Mouse (Mus musculus): Measurements from ENCODE around the gene Fam228b. TPM values are rescaled to one million over a fixed set of nuclear protein-coding genes. Genes with fewer than 3 reads are reported as not detected.
"Not testable (repeated sequence)": the region's sequence is repeated elsewhere in the genome, so short reads cannot be mapped to it uniquely, and the experiment has no call there.

The Fam228b gene
- 1 to 10 TPM; 7.8 to 8.8 TPM for total RNA-seq (2021)
- long read RNA-seq, experiment 1, partial matches to known transcripts, result 2 of 5 reads
- long read RNA-seq, experiment 1, other reads (novel, unspliced or antisense), result 0 of 5 reads
- long read RNA-seq, experiment 2, transcript Fam228b-202 (3 exons, 386 nt), result major isoform, 6 of 7 reads
- long read RNA-seq, experiment 2, partial matches to known transcripts, result 1 of 7 reads
- long read RNA-seq, experiment 2, other reads (novel, unspliced or antisense), result 0 of 7 reads

GRCm38 (mm10) chr12:4768492-4769332, at the start of gene Fam228b, which contains the start of gene Pfn4:
Gene Fam228b (minus strand): TSS chr12:4769267.
Gene Pfn4 (plus strand): TSS chr12:4769022.
- peak; percentile 97 for DNase-seq (ENCODE audit: low spot score)

GRCm38 (mm10) chr12:4817361-4818101, 48.5 kb upstream of the Fam228b start, which contains the start of gene Sf3b6:
Gene Sf3b6 (plus strand): TSS chr12:4817544.
- peak; percentile 99 for DNase-seq (ENCODE audit: low spot score)

GRCm38 (mm10) chr12:4816680-4817360, 47.8 kb upstream of the Fam228b start:
- DNase-seq (ENCODE audit: low spot score), result peak; percentile 5

DNA sequence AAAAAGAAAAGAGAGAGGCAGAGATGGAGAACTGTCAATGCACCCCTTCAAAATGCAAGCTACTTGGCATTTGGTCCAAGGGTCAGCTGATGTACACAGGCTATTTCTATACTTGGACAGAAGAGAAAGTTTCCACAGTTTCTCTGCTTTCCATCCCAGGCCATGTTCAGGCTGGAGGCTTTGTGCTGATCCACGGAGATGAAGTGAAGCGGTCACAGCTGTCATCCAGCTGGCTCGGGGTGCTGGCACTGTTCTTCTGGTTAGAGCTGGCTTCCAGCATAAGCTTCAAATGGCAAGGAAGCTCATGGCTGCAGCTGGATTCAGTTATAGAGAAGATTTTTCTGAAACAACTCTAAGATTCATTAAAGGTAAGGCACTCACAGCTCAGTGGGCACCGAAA, 44.6 kb upstream of the Fam228b start:
- no peak for DNase-seq (ENCODE audit: low spot score)

DNA sequence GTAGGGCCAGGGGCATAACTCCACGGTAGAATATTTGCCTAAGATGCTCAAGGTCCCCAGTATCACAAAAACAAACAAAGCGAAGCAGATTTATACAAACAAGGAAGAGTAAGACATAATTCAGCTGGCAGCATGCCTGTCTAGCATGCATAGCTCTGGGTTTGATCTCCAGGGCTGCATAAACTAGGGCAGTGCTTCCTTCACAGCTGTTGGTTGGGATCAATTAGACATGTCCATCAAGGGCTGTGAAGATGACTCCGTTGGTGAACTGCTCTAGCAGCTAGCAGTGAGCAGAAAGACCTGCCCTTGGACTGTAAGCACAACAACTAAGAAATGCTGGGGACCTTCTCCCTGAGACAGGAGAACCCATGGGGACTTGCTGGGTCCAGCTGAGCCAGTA, 42.6 kb upstream of the Fam228b start:
- no peak for DNase-seq (ENCODE audit: low spot score)

- DNase-seq (ENCODE audit: low spot score), result no peak
These were observed 42.0 kb upstream of the Fam228b start for GRCm38 (mm10) chr12:4811036-4811435.

GRCm38 (mm10) chr12:4797471-4797870, 28.4 kb upstream of the Fam228b start:
- not testable (repeated sequence) for DNase-seq (ENCODE audit: low spot score)

DNA sequence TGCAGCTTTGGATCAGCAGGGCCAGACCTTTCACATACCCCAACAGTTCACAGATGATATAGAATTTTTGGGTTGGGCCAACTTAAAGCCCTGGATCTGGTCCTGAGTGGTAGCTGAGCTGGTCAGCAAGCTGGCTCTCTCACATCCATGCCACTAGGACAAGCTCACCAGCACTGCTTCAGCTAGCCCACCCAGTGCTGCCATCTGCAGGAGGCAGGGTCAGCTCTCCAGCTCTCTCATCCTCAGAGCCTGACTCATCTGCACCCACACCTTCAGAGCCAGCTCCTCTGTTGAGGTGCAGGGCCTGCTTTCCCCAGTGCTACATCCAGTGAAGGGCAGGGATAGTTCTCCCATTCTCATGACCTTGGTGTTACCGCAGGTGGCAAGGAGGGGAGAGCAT, 24.7 kb upstream of the Fam228b start:
- no peak for DNase-seq (ENCODE audit: low spot score)

- DNase-seq (ENCODE audit: low spot score), result not testable (repeated sequence)
These were observed 19.1 kb upstream of the Fam228b start for GRCm38 (mm10) chr12:4788128-4788527.

DNA sequence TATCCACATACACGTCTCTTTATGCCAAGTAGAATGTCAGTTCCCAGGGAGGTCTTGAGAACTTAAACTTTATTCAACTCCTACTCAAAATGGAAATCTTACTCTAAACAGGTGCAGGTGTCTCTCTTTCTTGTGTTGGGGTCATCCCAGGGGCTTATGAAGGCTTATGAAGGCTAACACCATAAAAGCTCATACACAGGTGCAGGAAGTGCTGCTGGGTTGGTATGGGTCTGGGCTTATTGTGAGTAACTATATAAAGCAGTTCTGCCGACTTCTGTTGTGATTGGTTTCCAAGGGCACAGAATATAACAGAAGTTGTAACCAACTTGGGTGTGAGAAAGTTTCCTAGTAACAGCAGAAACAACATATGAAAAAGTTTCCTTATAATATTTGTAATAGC, 15.4 kb upstream of the Fam228b start:
- no peak for DNase-seq (ENCODE audit: low spot score)

DNA sequence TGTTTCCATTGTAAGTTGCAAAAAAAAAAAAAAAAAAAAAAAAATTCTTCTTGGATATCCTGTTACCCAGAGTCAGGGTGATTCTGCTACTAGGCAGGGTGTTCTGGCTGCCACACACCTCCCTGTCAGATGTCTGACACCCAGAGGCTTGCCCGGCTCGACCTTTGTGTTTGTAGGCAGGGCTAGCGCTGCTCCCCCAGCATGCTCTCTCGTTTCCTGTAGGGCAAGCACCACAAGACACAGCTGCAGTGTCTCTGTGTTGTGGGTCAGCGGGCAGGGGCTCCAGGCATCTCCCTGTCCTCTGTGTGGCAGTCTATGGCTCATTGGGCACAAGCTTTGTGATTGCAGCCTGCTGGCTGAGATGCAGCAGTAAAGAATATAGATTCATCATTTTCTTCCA, 14.5 kb upstream of the Fam228b start:
- DNase-seq (ENCODE audit: low spot score), result no peak

DNA sequence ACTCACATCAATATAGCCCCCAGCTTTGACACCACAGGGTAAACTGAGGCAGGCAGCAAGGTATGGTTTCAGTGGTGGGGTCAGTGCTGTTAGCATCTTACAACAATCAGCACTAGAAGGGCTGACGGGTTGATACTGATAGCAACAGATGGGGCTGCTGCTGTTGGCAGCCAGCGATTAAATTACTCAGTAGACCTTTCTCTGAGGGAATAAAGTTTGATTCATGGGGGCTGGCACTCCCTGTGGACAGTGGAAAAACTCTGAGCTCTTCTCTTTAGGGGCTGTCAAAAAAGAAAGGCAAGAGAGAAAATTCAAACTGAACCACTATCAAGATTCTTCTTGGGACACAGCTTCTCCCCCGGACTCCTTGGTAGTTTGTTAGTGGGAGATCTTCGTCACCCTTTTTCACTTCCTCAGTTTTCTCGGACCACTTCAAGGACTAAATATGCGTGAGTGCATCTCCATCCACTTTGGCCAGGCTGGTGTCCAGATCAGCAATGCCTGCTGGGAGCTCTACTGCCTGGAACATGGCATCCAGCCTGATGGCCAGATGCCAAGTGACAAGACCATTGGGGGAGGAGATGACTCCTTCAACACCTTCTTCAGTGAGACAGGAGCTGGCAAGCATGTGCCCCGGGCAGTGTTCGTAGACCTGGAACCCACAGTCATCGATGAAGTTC, 12.8 kb upstream of the Fam228b start:
- DNase-seq (ENCODE audit: low spot score), result not testable (repeated sequence)

- no peak for DNase-seq (ENCODE audit: low spot score)
These were observed 12.2 kb upstream of the Fam228b start for GRCm38 (mm10) chr12:4781270-4781669.

DNA sequence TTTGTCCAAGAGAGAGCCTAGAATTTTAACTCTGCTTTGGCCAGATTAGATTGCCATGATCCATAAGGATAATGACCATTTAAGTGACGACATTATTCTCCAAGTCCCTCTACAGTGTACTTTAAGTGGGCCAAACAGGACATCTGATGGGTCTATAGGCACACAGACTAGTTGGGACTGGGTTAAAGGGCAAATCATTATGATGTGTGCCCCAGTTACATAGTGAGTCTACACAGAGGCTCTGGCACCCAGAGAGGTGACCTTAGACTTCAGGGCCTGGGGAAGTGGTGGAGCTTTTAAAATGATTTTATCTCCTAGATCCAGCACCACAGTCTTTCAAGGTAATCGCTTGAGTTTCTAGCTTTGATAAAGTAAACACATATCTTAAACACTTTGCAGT, 11.2 kb upstream of the Fam228b start:
- no peak for DNase-seq (ENCODE audit: low spot score)

- no peak for DNase-seq (ENCODE audit: low spot score)
These were observed 8.7 kb upstream of the Fam228b start for GRCm38 (mm10) chr12:4777734-4778133.

DNA sequence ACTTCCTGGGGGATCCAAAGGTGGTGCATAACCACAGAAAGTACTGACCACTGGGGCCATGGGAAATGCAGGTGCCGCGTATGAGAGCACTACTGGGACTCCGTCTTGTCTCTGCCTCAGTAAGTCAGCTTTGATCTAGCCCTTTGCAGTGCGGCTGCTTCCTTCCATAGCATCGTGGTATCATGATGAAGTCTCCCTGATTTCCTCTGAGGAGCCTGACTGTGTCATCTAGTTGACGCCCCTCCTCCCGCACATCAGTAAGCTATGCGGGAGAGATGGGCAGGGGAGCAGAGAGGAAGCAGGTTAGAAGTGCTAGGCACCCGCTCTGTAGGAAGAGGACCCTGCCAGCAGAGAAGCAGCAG, 6.5 kb upstream of the Fam228b start:
- no peak for DNase-seq (ENCODE audit: low spot score)

DNA sequence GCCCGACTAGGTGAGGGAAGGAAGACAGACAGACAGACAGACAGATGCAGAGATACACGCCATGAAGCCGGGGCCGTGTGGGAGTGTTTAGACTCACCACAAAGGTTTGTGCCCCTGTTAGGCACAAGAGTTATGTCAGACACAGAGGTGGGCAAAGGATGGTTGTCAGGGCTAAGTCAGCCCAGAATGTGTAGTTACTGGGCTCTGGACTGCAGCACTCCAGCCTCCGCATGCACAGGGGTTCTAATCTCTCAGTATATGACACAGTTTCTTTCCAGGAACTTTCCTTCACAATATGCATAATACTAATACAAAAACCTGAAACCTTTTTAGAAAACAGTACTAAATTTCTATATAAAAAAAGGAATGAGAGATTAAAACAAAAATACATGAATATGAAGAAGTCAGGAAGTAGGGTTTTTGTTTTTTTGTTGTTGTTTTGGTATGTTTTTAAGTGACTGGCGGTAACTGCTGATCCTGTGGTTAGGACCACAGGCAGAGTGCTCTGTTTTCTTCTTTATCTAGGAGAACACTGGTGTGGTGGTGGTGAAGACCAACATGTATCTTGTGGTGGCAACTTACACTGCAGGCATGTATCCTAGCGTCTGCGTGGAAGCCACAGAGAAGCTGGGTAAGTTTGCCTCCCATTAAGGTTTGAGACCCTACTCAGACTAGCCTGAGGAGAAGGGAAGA, 6.0 kb upstream of the Fam228b start:
- DNase-seq (ENCODE audit: low spot score), result no peak

DNA sequence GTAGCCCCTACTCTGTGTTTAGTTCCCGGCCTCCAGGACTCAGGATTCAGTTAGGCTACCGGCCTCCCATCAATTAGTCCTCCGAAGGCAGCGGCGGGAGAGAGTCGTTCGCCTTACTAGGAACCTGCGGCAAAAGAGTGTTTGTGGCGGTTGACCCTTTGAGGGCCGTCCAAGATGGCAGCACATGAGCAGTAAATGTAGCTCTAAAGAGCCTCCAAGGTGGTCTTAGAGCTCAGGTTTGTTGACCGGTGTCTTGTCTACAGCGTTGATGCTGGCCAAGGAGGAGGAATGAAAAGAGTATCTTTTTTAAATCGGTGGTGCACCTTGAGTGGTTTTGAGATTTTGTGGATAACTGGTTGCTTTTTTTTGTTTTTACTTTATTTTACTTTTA, 261 bp upstream of the Fam228b start:
- no peak for DNase-seq (ENCODE audit: low spot score)

DNA sequence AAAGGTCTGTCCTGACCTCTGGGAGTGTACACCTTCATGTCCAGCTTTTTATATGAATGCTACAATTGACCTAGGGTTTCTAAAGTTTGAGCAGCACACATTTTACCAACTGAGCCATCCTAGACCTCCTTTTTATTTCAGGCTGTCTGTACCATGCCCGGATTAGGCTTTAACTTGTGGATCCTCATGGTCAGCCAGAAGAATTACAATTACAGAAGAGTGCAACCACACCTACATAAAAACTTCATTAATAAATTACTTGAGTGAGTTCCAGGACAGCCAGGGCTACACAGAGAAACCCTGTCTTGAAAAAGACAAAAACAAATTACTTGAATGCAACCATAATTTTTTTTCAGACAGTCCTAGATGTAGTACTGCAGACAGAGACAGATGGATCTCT, 12.0 kb downstream of the Fam228b start:
- DNase-seq (ENCODE audit: low spot score), result no peak

DNA sequence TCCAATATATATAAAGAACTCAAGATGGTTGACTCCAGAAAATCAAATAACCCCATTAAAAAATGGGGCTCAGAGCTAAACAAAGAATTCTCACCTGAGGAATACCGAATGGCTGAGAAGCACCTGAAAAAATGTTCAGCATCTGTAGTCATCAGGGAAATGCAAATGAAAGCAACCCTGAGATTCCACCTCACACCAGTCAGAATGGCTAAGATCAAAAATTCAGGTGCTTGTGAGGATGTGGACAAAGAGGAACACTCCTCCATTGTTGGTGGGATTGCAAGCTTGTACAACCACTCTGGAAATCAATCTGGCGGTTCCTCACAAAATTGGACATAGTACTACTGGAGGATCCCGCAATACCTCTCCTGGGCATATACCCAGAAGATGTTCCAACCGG, 14.6 kb downstream of the Fam228b start:
- not testable (repeated sequence) for DNase-seq (ENCODE audit: low spot score)
